Mouse (Mus musculus): ENCODE data around the gene Cdk5rap1.
"Not testable (repeated sequence)": the region's sequence is repeated elsewhere in the genome, so short reads cannot be mapped to it uniquely, and the experiment has no call there.

The Cdk5rap1 gene

DNA sequence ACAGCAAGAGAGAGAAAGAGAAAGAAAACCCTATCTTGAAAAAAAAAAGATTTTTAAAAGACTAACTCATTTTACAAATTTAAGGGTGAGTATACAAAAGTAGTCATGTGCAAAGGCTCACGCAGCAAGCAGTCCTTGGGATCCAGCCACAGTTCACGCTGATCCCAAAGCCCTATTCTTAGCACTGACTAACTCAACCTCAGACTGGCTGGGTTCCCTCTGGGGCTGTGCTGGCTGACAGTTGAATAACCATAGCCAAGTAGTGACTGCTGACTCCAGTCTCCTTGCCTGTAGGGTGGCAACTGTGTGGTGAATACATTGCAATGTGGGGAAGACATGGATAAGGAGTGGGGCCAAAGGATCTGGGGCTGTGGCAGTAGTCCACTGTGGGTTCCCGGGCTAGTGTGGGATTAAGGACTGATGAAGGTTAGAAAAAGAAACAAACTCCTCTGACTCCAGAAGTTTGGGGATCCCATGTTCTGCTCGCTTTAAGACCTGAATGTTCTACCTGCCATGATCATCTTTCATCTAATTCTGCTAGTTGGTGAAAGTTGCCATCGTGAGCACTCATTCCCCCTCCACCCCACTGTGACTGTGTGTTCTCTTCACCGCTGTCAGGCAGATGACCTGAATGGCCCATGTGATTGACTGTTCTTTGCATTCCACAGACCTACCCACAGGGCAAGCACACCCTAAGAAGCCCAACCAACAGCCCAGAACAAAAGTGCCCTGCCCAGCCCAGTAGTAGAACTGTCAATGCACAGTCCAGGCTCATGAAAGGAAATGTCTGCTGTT lies 2.2 kb upstream of the Cdk5rap1 start:
- no peak for DNase-seq (ENCODE audit: low spot score in 2 of 2)

DNA sequence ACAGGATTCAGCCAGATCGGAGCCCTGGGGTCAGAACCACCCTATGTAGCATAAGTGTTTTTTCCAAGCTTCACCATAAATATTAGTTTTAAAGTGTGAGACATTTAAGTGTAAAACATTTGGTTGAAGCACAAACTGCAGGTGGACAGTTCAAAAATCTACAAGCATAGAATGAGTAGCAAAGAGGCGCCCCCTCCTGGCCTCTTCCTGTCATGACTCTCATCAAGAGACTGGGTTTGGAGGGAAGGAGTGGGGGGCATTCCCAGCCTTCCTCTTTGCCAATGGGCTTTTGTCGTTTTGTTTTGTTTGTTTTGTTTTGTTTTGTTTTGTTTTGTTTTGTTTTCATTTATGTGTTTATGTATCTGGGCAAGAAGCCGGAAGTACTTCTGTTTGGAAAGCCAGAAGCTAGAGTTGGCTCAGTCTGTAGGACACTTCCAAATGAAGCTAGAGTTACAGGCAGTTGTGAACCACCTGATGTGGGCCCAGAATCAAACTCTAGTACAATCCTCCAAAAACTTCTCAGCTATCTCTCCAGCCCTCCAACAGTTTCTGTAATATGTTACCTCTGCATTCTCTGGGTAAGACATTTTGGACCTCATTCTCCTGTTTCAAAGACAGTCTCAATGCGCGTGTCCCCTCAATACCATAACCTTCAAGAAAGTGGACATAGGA lies 1.3 kb upstream of the Cdk5rap1 start:
- DNase-seq (ENCODE audit: low spot score in 2 of 2) = peak; percentile 28 to 74

- DNase-seq (ENCODE audit: low spot score in 2 of 2) = peak; percentile 69 to 86
Observed at GRCm38 (mm10) chr2:154372151-154372829, 520 bp downstream of the Cdk5rap1 start.

- DNase-seq (ENCODE audit: low spot score in 2 of 2) = no peak
Observed at GRCm38 (mm10) chr2:154367510-154367909, 5.3 kb downstream of the Cdk5rap1 start.

GRCm38 (mm10) chr2:154354000-154354425 lies 18.8 kb downstream of the Cdk5rap1 start:
- not testable (repeated sequence) for DNase-seq (ENCODE audit: low spot score in 2 of 2)

GRCm38 (mm10) chr2:154348152-154348551 lies 24.7 kb downstream of the Cdk5rap1 start:
- DNase-seq (ENCODE audit: low spot score in 2 of 2) = no peak

DNA sequence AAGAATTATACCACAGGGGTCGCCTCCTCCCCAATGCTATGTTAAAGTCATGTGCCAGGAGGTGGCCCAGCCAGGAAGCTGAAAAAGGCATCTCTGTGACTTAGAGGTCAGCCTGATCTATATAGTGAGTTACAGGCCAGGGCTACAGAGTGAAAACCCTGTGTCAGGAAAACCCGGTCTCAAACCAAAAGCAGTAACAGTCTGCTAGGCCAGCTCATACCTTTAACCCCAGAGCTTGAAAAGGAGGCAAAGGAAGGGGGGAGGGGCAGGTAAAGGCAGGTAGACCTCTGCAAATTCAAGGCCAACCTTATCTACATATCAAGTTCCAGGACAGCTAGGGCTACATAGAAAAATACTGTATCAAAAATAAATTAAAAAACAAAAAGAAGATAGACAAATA lies 33.5 kb downstream of the Cdk5rap1 start:
- no peak for DNase-seq (ENCODE audit: low spot score in 2 of 2)

- no peak for DNase-seq (ENCODE audit: low spot score in 2 of 2)
Observed at GRCm38 (mm10) chr2:154338161-154338560, 34.6 kb downstream of the Cdk5rap1 start.

DNA sequence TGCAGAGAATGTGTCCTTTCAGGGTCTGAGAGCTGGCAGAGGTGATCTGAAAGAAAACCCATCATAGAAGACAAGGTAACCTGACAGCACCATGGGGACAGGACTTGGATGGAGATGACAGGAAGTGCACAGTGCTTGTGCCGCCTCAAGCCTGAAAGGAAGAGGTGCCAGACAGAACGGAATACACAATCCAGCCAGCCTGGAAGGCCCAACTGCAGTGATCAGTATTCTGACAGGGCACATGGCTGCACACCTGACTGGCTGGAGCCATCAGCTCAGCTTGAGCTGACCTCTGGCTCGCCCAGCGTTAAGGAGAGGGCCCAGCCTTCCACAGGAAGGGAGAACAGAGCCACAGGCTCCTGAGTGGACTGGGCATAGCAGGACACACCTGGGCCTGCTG lies 37.2 kb downstream of the Cdk5rap1 start:
- no peak for DNase-seq (ENCODE audit: low spot score in 2 of 2)

DNA sequence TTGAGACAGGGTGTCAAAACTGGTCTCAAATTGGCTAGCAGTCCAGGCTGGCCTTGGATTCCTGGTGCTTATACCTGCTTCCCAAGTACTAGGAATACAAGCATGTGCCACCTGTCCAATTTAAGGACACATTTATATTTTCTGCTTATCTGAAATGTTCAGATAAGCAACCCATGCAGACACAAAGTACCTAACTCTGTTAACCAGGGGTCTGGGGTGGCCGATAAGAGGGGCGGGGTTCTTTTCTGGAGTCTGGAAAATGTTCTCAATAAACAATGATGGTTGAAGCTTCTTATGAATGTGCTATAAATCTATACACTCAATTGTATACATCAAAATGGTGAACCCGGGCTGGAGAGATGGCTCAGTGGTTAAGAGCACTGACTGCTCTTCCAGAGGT lies 46.0 kb downstream of the Cdk5rap1 start:
- no peak for DNase-seq (ENCODE audit: low spot score in 2 of 2)

DNA sequence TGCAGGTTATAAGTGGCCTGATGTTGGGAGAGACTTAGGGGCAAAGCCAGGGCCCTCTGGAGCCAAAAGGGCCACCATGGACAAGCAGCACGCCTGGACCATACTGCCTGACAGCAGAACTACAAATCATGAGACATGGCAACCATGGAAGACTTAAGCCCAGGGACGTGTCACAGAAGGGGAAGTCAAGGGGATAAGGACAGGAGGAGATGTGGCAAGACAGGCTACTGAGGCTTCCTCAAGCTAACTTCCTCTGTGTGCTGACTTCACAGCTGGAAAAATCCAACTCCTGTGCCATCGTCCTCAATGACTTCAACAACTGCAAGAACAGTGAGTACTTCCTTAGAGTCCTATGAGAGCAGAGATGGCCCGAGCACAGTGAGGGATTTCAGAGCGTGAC lies 59.0 kb downstream of the Cdk5rap1 start:
- DNase-seq (ENCODE audit: low spot score in 2 of 2) = not testable (repeated sequence)

GRCm38 (mm10) chr2:154306927-154307326 lies 65.9 kb downstream of the Cdk5rap1 start, which contains the start of gene Bpifb9b:
Bpifb9b (plus strand) TSS chr2:154307227.
- DNase-seq (ENCODE audit: low spot score in 2 of 2) = not testable (repeated sequence)

DNA sequence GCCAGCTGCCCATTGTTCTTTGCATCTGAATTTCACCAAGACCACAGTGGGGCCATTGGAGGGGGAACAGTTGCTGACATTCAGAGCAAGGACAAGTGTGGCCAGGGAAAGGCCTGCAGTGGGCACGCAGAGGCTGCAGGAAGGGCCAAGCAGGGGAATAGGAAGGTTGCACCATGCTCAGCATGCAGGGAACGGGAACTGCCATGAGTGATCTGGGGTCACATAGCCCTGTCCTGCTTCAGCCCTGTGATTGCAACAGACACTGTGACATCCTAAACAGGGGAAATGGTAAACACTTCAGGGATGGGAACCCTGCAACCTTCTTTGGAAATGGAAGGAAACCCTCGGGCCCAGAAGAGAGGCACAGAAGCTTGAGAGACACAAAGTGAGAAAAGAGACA lies 68.2 kb downstream of the Cdk5rap1 start:
- DNase-seq (ENCODE audit: low spot score in 2 of 2) = not testable (repeated sequence)

GRCm38 (mm10) chr2:154301763-154302162 lies 71.0 kb downstream of the Cdk5rap1 start:
- no peak for DNase-seq (ENCODE audit: low spot score in 2 of 2)

DNA sequence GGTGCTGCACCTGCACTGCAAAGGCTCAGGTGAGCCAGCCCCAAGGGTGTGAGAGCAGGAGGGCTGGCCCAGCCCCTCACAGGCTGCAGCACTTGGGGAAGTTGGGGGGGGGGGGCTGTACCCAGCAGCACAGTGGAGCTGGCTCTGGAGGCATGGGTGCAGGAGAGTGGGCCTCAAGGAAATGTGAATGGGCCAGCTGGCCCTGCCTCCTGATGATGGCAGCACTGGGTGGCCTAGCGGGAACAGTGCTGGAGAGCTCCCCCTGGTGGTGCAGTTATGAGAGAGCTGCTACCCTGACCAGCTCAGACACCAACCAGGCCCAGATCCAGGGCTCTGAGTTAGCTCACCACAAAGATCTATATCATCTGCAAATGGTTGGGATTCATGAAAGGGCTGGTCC lies 72.3 kb downstream of the Cdk5rap1 start:
- DNase-seq (ENCODE audit: low spot score in 2 of 2) = peak; percentile 36 to 86

DNA sequence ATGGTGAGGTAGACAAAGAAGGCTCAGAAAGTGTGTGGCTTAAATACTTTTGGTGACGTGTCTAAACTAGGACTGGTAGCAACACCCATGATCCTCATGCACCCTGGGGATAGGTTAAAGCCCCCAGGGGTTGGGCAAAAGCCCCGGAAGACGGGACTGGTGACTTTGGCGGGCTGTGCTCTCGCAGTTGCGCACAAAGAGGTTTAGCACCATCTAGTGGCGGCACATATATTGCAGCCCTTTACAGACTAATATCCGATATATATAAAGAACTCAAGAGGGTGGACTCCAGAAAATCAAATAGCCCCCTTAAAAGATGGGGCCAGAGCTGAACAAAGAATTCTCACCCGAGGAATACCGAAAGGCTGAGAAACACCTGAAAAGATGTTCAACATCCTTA lies 78.1 kb downstream of the Cdk5rap1 start:
- peak; percentile 23 to 52 for DNase-seq (ENCODE audit: low spot score in 2 of 2)

GRCm38 (mm10) chr2:154292833-154293232 lies 80.0 kb downstream of the Cdk5rap1 start:
- no peak for DNase-seq (ENCODE audit: low spot score in 2 of 2)

DNA sequence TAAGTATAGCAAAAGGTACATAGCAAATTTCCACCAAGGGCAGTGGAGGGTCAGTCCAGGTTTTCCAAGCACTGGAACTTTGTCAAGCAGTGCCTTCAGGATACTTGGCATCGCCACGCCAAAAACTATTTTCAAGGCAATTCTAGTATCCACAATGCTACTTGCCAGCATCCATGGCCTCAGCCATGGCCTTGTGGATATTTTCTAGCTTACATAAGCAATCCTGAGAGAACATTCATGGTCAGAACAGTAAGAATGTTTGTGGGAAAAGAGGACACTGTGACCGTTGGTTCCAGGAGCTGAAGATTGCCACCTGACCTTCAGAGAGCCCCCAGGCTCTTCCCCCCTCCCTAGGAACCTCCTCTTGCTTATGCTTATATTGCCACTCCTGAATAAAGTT lies 80.9 kb downstream of the Cdk5rap1 start:
- not testable (repeated sequence) for DNase-seq (ENCODE audit: low spot score in 2 of 2)

All from thymus, postnatal 10 days (tissue).